Mouse (Mus musculus) kidney, adult 2 months (tissue): Measurements from ENCODE around the gene Vps26c. TPM values are rescaled to one million over a fixed set of nuclear protein-coding genes. Genes with fewer than 3 reads are reported as not detected.

Experiments used
- DNase-seq: peaks from one replicate; pipeline ENCODE4 v3.0.0; 2021
- H3K27ac ChIP-seq: fragments of 200-500 bp; 2 replicates; pipeline ENCODE4 v1.5.1; 2012; ENCODE audit warnings: low read depth, low read length, control low read depth, inconsistent platforms; ENCODE audit not compliant: insufficient read depth
- H3K27me3 ChIP-seq: fragments of 200-500 bp; replicated peaks from 2 replicates; pipeline ENCODE4 v1.6.1; 2012; ENCODE audit warnings: mild to moderate bottlenecking, moderate library complexity, low read length, inconsistent platforms; ENCODE audit not compliant: control insufficient read depth, insufficient read depth
- H3K36me3 ChIP-seq: fragments of 200-500 bp; 2 replicates; pipeline ENCODE4 v1.6.1; 2012; ENCODE audit warnings: mild to moderate bottlenecking, moderate library complexity, low read length, inconsistent platforms; ENCODE audit not compliant: control insufficient read depth, insufficient read depth
- H3K4me1 ChIP-seq: fragments of 200-500 bp; 2 replicates; pipeline ENCODE4 v1.6.1; 2011; ENCODE audit warnings: low read length; ENCODE audit not compliant: control insufficient read depth, insufficient read depth
- H3K4me3 ChIP-seq: fragments of 200-500 bp; 2 replicates; pipeline ENCODE4 v1.5.1; 2011; ENCODE audit warnings: mild to moderate bottlenecking, low read depth, low read length, control low read depth; ENCODE audit not compliant: insufficient read depth
- CTCF ChIP-seq: fragments of 200-500 bp; conservative IDR thresholded peaks from 2 replicates; pipeline ENCODE4 v1.5.1; 2011; ENCODE audit warnings: low read depth, mild to moderate bottlenecking, control low read depth, low read length, moderate library complexity, mixed read lengths; ENCODE audit not compliant: insufficient read depth, insufficient read length
- POLR2A ChIP-seq: fragments of 200-500 bp; IDR thresholded peaks from one replicate; pipeline ENCODE4 v1.6.1; 2011; ENCODE audit warnings: low read depth, low read length, control low read depth
- WGBS: fragments of 180-500 bp; shearing (Covaris S2); methylation state at CpG from one replicate; pipeline ENCODE4 v1.1.7; 2018; 5-methylcytosine and 5-hydroxymethylcytosine counted together
- polyA plus RNA-seq: library from polyadenylated mRNA; depleted of rRNA; stranded (reverse); fragments of >200 nt; gene quantifications from 2 replicates; pipeline ENCODE4 v1.2.3, GENCODE M21; 2012

Gene Vps26c
- polyA plus RNA-seq, 1 experiment: 31.4 TPM

- DNase-seq: peak; percentile 27
- Histone ChIP-seq H3K4me1 (peaks cover 11% of the 10 kb centered on the region), H3K36me3 (no peaks in the 10 kb centered on the region), H3K4me3 (no peak overlapping the region), H3K27ac (no peak overlapping the region), H3K27me3 (no peaks in the 10 kb centered on the region)
- TF ChIP-seq POLR2A (no peak), CTCF (no peak)
- WGBS: 63% methylated on average over 6 of the region's 6 CpGs
Measured at GRCm38 (mm10) chr16:94533679-94534078, 7.0 kb upstream of the Vps26c start.

DNA sequence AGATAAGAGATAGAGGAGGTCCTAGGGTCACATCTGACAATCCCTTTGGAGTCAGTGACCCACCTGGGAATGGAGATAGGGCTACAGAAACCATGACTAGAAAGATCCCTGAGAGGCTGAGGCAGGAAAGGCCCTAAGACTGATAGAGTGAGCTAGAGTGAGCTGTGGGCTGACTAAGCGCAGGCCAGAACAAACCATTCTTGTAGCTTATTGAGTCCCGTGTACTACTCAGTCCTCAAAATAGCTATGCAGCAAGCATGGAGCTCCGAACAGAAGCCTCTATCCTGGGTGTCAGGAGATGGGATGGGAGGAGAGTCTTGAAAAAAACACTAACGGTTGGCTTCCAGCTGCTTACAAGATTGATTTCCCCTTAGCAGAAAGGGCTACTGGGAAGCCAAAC, 4.6 kb upstream of the Vps26c start:
- Histone ChIP-seq H3K4me3 (no peak overlapping the region), H3K27me3 (no peaks in the 10 kb centered on the region), H3K4me1 (peaks cover 3% of the 10 kb centered on the region; the same call in 1 of the 2 replicates), H3K36me3 (no peaks in the 10 kb centered on the region), H3K27ac (no peak overlapping the region)
- DNase-seq: no peak
- 82% methylated on average over 4 of the region's 4 CpGs for WGBS
- TF ChIP-seq POLR2A (no peak), CTCF (no peak)

DNA sequence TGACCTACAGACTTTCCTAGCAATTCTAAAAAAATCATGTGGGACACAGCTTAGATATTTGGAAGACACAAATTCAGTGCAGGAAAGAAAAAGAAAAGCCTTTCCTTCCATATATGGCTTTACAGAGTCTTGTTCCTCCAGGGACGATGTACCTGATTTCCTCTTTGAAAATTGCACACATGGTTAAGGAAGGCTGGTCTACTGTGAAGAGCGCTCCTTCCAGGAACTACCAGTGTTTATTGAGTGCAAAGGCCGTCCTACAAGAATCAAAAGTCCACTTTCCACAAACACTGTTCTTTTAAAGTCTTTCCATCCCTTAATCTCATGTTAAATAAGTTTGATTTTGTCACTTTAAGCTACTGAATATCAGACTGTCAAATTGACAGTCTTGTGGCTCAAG, 916 bp upstream of the Vps26c start:
- TF ChIP-seq POLR2A (no peak), CTCF (no peak)
- peak; percentile 56 for DNase-seq
- H3K4me3 ChIP-seq: no peak overlapping the region

GRCm38 (mm10) chr16:94527152-94527534, 513 bp upstream of the Vps26c start:
- H3K27me3 ChIP-seq: no peaks in the 10 kb centered on the region
- 2% methylated on average over 13 of the region's 13 CpGs for WGBS
- TF ChIP-seq CTCF (no peak), POLR2A (no peak)
- no peak for DNase-seq
- H3K36me3 ChIP-seq: no peaks in the 10 kb centered on the region
- H3K4me3 ChIP-seq: peak overlapping the region; percentile 89
- peak overlapping the region; percentile 95 for H3K27ac ChIP-seq
- peaks cover 11% of the 10 kb centered on the region; the same call in 1 of the 2 replicates for H3K4me1 ChIP-seq

More for the DNA sequence above, 916 bp upstream of the Vps26c start:
- H3K36me3 ChIP-seq: no peaks in the 10 kb centered on the region
- 16% methylated on average over 3 of the region's 3 CpGs for WGBS
- H3K27me3 ChIP-seq: no peaks in the 10 kb centered on the region
- H3K4me1 ChIP-seq: peaks cover 11% of the 10 kb centered on the region; the same call in 1 of the 2 replicates
- no peak overlapping the region for H3K27ac ChIP-seq

- H3K4me1 ChIP-seq: peaks cover 11% of the 10 kb centered on the region; the same call in 1 of the 2 replicates
- no peaks in the 10 kb centered on the region for H3K36me3 ChIP-seq
- H3K4me3 ChIP-seq: peak overlapping the region; percentile 89
- whole genome bisulfite sequencing: 1% methylated on average over 24 of the region's 24 CpGs
- no peak for DNase-seq
- no peak for TF ChIP-seq CTCF
- TF ChIP-seq POLR2A: no peak
- peak overlapping the region; percentile 77; the same call in 1 of the 2 replicates for H3K27ac ChIP-seq
- no peaks in the 10 kb centered on the region for H3K27me3 ChIP-seq
Measured at GRCm38 (mm10) chr16:94525955-94526343, 681 bp downstream of the Vps26c start.

DNA sequence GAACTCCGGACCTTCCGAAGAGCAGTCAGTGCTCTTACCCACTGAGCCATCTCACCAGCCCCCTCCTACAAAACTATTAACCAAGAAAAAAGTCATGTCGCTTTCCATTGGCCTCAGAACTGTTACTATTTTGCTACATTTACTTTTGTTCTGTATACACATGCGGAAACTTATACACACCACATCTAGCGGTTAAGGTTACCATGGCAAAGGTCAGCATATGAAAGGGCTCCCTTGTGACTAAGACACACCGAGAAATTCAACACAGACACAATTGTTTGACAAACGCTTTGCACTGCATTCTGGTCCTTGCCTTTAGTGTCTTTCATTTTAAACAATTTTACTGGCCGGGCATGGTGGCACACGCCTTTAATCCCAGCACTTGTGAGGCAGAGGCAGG, 1.9 kb downstream of the Vps26c start:
- whole genome bisulfite sequencing: 91% methylated on average over 9 of the region's 9 CpGs
- Histone ChIP-seq H3K27ac (no peak overlapping the region), H3K4me1 (peaks cover 13% of the 10 kb centered on the region; the same call in 1 of the 2 replicates), H3K4me3 (no peak overlapping the region), H3K27me3 (no peaks in the 10 kb centered on the region), H3K36me3 (no peaks in the 10 kb centered on the region)
- DNase-seq: no peak
- TF ChIP-seq POLR2A (no peak), CTCF (no peak)

DNA sequence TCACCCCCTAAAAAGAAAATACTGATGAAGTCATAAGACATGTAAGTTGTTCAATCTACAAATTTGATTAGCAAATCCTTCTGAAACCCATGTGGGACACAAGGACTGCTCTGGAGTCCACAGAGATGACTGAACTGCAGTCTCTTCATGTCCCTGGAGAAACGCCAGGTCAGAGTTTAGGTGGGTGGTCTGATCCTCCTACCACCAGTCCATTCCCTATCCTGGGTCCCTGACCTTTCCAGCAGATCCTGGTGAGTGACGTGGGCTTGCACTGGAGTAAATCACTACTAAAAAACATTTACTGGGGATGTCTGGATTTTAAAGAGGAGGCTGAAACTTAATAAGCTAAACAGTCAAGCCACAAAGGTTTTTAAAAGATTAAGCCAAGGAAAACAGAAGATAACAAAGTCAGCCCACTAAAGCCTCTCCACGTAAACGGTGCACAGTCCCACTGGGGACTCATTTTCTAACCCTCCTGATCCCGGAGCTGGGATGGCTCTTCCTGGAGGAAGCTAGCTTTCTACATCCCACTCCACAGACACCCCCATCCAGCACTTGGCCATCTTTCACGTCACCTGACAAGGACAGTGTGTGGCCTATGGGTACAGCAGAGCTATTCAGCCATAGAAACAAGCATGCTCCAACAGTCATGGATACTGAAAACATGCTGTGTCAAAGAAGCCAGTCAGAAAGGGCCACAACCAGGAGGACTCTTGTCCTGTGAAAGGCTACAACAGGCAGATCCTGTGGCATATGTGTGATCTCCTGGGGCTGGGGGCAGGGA, 2.8 kb downstream of the Vps26c start:
- 37% methylated on average over 6 of the region's 6 CpGs for WGBS
- DNase-seq: no peak
- TF ChIP-seq CTCF (no peak), POLR2A (no peak)
- no peaks in the 10 kb centered on the region for H3K36me3 ChIP-seq
- H3K27ac ChIP-seq: no peak overlapping the region
- H3K27me3 ChIP-seq: no peaks in the 10 kb centered on the region
- no peak overlapping the region for H3K4me3 ChIP-seq
- H3K4me1 ChIP-seq: peaks cover 14% of the 10 kb centered on the region; the same call in 1 of the 2 replicates
